Mouse (Mus musculus) ovary, postnatal 10 days (tissue): ENCODE results near the gene Syce2.
A peak's percentile ranks its signal among the peaks of the same experiment; 100 is the strongest.
"Not testable (repeated sequence)": the region's sequence is repeated elsewhere in the genome, so short reads cannot be mapped to it uniquely, and the experiment has no call there.

ENCODE experiments used
- DNase-seq: peaks from one replicate; pipeline ENCODE4 v3.0.0; 2022; ENCODE audit warnings: low spot score

Gene Syce2

DNA sequence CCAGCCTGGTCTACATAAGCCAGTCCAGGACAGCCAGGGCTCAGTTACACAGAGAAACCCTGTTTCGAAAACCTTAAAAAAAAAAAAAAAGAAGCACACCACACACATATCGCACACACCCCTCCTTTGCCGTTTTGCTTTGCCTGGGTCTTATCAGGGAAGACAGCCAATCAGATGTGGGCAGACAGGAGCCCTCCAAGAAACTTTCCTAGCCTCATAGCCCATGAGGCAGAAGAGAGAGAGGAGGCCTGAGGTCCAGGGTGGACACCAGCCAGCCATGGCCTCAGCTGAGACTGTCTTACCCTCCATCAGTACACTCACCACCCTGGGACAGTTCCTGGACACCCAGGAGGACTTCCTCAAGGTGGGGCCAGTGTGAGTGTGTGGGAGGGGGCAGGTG is 29.8 kb downstream of the Syce2 start, which contains the start of gene Klf1:
TSS of gene Klf1 (plus strand) at position 177 of the 400 bp plus-strand sequence.
- DNase-seq: no peak

DNA sequence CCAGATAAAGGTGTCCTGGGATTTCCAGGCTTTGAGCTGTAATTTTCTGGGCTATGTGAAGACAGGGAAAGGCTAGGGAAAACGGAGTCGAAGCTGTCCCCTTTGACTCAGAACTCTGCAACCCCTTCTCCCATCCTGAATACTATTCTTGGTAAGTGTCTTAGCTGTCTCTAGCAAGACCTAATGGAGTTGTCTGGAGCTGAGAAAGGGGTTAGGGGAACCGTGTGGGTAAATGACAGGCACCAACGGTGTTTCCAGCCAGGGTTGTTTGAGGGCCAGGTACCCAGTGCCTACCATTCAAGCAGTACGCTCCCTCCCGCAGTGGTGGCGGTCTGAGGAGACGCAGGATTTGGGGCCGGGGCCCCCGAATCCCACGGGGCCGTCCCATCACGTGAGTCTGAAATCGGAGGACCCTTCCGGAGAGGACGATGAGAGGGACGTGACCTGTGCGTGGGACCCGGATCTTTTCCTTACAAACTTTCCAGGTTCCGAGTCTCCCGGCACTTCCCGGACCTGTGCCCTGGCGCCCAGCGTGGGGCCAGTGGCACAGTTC is 30.5 kb downstream of the Syce2 start:
- DNase-seq: no peak

DNA sequence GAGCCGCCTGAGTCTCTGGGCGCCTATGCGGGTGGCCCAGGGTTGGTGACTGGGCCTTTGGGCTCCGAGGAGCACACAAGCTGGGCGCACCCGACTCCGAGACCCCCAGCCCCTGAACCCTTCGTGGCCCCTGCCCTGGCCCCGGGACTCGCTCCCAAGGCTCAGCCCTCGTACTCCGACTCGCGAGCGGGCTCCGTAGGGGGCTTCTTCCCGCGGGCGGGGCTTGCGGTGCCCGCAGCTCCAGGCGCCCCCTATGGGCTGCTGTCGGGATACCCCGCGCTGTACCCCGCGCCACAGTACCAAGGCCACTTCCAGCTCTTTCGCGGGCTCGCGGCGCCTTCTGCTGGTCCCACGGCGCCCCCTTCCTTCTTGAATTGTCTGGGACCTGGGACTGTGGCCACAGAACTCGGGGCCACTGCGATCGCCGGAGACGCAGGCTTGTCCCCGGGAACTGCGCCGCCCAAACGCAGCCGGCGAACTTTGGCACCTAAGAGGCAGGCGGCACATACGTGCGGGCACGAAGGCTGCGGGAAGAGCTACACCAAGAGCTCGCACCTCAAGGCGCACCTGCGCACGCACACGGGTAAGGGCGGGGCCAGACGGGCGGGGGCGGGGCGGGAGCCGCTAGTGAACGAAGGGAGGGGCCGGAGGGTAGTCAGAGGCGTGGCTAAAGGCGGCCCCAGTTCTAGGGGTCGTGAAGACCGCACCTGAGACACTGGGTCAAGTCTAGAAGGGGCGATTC is 31.2 kb downstream of the Syce2 start:
- peak; percentile 90 for DNase-seq

DNA sequence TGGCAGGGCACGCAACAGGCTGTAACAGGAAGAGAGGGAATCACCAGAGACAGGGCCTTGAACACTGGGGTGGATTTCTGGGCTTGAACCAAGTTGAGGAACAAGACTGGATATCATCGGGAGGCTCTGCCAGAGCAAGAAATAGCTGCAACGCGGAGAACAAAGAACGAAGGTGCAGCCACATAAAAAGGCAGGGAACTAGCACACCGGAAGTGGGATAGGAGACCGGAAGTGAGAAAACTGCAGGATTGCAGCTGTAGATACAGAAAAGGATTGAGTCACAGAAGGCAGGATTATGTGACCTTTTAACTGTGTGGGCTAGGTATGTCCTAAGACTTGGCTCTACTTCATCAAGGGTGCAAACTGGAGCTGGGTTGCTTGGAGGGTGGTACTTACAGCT is 32.4 kb downstream of the Syce2 start:
- no peak for DNase-seq

DNA sequence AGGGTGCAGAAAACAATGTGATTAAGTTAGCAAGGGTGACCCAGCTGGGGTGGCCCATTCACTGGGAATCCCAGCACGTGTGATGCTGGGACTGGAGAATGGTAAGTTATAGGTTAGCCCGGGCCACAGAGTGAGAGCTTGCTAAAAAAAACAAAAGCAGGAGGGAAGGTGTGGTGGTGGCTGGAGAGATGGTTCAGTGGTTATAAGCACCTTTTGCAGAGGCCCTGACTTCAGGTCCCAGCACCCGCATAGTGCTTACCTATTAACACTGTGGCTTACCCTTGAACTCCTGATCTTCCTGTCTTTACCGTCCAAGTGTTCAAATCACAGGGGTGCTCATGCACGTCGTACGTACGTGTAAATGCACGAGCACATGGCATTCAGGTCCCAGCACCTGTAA is 35.1 kb downstream of the Syce2 start:
- DNase-seq: no peak

DNA sequence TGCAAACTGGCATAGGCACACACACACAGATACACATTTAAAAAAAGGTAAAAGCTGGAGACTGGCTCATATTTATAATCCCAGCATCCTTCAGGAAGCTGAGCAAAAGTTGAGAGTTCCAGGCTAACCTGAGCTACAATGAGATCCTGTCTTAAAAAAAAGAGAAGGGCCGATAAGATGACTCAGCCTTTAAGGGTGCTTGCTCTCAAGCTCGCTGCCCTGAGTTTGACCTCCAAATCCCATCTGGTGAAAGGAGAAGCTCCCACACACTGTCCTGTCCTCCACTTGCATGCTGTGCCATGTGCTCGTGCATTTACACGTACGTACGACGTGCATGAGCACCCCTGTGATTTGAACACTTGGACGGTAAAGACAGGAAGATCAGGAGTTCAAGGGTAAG is 35.6 kb downstream of the Syce2 start:
- no peak for DNase-seq

DNA sequence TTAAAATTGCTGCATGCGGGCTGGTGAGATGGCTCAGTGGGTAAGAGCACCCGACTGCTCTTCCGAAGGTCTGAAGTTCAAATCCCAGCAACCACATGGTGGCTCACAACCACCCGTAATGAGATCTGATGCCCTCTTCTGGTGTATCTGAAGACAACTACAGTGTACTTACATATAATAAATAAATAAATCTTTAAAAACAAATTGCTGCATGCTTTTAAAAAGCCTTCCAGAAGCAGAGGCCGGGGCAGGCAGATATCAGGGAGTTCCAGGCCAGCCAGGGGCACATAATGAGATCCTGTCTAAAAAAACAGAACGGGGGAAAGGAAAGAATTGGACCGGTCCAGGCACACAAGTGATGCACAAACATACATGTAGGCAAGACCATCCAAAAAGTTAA is 36.1 kb downstream of the Syce2 start:
- DNase-seq: not testable (repeated sequence)

DNA sequence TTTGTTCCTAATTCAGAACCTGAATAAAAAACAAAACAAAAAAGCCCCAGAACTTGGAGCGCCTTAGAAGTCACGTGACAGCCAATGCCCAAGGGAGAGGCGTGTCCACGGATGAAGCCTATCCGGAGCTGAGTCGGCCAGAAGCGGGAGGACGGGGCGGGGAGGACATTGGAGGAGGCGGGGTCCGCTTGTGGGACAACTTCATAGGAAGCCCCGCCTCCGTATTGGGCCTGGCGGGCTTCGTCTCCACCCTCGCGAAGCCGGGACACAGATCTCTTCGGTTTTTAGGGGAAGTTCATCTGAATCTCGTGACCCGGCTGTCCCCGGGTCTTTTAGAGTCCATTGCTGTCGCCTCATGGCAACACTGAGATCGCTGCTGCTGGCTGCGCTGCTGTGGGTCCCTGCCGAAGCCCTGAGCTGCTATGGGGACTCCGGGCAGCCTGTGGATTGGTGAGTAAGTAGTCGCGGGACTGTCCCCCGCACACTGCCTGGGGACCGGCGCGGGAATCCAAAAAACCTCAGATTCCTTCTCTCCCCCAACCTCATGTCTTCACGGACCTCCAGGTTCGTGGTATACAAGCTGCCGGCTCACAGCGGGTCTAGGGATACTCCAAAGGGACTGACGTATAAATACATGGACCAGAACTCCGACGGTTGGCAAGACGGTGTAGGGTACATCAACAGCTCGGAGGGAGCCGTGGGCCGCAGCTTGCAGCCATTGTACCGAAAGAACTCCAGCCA is 36.7 kb downstream of the Syce2 start, which contains the start of gene Dnase2a:
TSS of gene Dnase2a (plus strand) at position 140 of the 741 bp plus-strand sequence.
- DNase-seq: peak; percentile 74

DNA sequence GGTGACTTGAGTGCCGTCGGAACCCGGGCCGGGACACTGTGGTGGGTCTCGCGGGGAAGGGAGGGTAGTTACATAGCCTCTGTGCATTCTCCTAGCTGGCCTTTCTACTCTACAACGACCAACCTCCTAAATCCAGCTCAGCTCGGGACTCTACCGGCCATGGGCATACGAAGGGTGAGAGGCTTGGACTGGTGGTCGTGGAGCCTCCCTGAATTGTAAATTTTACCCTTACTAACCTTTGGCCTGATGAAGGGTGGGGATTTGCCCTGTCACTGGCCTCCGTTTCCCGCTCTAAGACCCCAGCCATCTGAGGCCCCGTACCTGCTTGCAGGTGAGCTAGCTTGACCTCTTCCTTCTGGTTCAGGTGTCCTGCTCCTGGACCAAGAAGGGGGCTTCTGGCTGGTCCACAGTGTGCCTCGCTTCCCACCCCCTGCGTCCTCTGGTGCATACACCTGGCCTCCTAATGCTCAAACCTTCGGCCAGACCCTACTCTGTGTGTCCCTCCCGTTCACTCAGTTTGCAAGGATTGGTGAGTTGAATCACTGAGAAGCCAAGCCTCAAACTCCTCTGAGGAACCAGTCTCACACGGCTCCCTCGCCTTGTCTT is 37.4 kb downstream of the Syce2 start:
- DNase-seq: no peak

DNA sequence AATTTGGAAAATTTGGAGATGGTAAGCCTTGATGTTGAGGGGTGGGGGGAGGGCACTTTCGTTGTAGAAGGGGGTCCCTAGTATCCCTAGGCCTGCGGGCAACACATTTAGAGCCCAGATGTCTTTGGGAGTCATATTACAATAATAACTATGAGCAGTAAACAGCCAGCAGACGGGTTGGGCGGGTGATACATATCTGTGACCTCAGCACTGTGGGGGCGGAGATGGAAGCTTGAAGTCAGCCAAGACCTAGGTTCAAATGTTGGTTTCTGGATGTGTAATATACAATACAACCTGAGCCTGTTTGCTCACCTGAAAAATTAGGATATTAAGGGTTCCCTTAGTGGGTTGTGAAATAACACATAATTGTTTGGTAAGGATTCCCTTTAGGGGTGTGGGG is 38.0 kb downstream of the Syce2 start:
- DNase-seq: no peak

DNA sequence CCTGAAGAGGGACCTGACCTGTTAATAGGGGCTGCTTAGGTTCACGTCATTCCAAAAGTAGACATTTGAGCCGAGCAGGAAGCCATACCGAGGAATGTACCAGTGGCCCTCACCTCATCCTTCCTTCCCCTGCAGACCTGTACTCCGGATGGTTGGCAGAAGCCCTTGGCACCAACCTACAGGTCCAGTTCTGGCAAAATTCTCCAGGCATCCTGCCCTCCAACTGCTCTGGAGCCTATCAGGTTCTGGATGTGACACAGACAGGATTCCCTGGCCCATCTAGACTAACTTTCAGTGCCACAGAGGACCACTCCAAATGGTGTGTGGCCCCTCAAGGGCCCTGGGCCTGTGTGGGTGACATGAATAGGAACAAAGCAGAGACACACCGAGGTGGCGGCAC is 38.6 kb downstream of the Syce2 start:
- DNase-seq: no peak

DNA sequence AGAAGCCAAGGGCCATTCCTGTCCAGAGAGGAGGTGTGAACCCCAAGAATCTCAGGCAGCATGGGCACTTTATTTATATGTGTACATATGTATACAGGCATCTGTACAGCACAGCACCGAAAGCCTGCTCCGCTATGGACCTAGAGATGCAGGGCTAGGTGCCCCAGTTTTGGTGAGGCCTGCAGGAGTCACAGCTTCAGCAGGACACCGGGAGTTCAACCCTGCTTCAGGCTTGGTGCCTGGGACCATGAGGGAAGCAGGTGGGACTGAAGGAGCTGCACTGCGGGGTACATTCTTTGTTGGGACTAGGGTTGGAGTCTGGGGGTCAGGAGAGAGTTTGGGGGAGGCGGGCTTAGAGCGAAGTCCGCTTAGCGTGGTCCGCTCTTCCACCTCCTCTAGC is 39.9 kb downstream of the Syce2 start:
- no peak for DNase-seq

DNA sequence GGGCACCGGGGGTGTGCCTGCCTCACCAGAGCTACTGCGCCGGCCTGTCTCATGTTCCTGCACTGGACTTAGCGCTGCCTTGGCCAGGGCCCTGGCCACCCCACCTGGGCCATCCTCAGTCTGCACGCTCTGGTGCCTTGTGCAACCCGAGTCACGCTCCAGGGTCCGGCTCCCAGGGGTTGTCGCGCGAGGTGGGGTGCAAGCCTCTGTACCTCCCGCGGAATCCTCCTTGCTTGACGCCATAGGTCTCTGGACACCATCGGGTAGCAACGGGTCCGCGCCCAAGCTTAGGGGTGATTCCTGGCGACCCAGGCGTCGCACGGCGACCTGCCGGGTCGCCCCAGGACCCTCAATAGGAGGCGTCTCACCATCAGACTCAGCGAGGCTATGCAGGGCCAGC is 40.5 kb downstream of the Syce2 start:
- DNase-seq: no peak

DNA sequence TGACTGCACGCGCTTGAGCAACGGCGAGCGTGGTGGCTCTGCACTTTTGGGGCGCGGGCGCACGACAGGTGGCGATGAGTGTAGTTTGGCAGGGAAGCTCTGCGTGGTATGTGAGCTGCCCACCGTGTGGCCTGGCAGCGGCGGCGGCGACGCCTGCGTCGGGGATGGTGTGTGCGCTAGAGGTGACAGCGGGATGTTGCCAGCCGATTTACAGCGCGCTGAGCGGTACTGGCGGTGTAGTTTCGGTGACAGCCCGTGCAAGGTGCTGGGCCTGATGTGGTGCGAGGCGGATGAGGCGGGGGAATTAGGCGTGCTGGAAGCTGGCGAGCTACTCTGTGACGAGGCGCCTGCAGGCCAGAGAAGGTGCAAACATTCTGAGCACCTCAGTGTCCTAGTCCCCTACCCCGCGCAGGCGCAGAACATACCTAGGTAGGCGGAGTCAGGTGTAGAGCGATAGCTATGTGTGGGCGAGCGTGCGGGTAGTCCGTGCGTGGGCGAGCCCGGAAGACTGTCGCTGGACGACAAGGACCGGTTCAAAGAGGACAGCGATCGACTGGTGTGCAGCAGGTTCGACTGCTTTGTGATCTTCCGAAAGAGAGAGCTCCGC is 41.1 kb downstream of the Syce2 start:
- no peak for DNase-seq

DNA sequence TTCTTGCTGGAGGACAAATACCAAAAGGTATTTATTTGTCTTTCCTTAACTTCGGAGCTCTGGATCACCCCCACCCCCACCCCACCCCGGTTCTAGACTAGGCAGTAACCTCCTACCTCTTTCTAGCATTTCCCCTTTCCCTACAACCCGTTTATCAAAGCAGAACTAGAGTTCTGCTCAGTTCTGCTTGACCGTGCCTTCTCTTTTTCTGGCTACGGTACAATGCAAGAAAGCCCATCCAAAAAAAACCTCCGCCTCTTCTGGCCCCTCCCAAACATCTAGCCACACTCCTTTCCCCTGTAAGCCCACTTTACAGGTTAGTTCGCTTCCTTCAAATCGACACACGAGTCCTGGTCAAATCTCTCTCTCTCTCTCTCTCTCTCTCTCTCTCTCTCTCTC is 41.6 kb downstream of the Syce2 start:
- DNase-seq: no peak

DNA sequence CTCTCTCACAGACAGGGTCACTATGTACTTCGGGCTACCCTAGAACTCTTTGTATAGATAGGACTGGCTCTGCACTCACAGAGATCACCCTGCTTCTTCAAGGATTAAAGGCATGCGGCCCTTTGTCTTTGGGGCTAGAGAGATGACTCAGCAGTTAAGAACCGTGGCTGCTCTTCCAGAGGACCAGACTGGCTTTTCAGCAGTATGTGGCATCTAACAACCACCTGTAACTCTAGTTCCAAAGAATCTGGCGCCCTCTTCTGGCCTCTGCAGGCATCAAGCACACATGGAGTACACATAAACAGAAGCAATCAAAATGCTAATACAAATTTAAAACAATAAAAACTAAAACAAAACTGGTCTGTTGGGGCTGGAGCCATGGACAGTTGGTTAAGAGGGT is 42.0 kb downstream of the Syce2 start:
- no peak for DNase-seq

DNA sequence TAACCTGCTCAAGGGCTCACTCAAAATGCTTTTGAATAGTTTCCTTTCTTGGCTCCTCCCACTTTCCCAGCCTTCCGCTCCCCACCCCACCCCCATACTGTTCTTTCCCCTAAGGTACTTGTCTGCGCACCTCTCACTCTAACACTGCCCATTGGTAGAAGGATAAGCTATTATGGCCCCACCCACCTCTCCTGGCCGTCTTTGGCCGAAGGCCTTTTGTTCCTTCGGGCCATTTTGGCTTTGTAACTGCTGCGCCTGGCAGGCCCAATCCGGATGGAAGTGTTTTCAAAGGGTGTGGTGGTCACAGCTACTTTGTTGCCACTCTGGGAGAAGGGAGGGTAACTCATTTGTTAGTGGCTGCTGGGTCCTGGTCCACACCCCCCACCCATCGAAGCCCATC is 43.4 kb downstream of the Syce2 start:
- DNase-seq: no peak

DNA sequence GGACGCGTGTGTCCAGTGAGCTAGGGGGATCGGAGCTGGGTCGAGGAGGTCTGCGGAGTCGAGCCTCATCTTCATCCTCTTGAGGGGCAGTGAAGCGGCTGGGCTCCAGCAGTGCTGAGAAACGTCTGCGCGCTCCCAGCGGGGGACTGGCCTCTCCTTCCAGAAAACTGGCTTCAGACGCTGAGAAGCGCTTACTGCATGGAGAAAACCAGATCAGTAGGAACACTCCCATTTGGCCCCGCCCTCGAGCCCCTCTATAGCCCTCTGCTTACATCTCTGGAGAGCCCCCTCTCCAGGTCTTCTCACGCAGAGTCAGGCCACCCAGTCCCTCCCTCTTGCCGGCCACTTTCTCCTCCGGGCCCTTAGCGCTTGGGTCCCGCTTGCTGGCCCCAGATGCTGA is 45.9 kb downstream of the Syce2 start:
- no peak for DNase-seq

DNA sequence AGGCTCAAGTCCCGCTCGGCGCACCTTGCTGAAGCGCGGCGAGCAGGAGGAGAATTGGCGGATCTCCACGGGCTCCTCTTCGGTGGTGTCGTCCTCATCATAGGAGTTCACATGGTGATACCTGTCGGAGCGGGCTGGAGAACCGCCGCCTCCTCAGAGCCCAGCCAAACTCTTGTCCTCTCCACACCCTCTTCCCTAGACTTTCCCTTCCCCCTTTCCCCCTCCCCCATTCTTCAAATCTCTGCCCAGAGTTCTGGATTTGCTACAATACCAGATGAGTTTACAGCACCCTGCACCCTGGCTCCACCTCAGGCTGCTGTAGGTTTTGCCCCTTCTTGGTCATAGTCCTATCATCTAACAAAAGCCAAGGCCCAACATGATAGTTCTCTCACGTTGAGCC is 46.7 kb downstream of the Syce2 start:
- no peak for DNase-seq

DNA sequence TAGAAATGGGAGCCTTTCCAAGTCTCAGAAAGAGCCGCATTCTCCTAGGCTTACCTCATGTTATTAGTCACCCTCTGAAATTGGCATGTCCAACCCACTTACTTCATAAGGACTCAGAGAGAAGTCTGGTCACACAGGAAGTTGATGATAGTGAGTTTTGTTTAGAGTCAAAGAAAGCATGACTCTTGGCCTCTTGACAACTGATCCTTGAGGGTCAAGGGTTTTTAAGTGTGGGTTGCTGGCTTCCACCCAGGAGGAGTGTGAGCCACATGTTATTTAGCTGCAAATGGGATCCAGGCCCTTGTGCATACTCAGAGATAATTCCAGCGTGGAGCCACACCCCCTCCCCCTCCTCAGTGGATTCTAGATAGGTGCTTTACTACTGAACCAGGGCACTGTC is 49.7 kb downstream of the Syce2 start:
- no peak for DNase-seq

DNA sequence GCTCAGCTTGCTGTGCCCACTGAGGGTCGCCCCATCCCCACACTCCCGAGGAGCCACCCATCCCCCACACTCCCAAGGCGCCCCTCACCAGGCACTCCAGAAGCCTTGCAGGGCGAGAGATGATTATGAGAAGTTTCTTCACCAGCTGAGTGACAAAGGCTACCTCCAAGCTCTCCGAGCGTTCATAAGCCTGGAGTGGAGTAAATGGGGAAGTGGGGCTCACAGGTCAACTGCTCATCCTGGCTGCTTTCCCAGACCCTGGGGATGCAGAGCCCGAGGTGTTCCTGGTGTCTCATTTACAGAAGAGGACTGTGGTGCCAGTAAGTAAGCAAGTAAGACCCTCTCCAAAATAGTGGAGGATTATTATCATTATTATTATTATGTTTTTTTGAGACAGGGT is 53.6 kb downstream of the Syce2 start:
- DNase-seq: no peak

DNA sequence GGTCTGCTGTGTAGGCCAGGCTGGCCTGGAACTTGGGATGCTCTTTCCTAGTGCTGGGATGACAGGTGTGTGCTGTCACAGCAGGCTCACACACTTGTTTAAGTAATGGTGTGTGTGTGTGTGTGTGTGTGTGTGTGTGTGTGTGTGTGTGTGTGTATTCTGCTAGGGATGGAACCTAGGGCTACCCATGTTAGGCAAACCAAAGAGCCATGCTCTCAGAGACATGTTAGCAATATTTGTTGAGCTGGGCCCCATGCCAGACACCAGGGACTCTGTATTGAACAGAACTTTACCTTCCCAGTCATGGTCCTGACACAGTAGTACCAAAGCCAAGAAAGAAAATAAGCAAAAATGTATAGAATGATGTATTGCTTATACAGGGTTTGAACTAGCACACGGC is 55.6 kb downstream of the Syce2 start:
- DNase-seq: no peak
